Mouse (Mus musculus): Measurements from ENCODE around the gene Odr4. TPM values are rescaled to one million over a fixed set of nuclear protein-coding genes. Genes with fewer than 3 reads are reported as not detected.

Odr4 gene
- total RNA-seq (2021): 10 to 100 TPM; 14.8 to 15.7 TPM
- long read RNA-seq, experiment 1, transcript Odr4-205 (14 exons, 3,273 nt): major isoform, 8 of 12 reads
- long read RNA-seq, experiment 1, partial matches to known transcripts: 1 of 12 reads
- long read RNA-seq, experiment 1, other reads (novel, unspliced or antisense): 2 of 12 reads
- long read RNA-seq, experiment 2, transcript Odr4-205 (14 exons, 3,273 nt): major isoform, 9 of 14 reads
- long read RNA-seq, experiment 2, partial matches to known transcripts: 0 of 14 reads
- long read RNA-seq, experiment 2, other reads (novel, unspliced or antisense): 4 of 14 reads

GRCm38 (mm10) chr1:150392638-150393487, at the start of gene Odr4, which contains the start of gene Tpr:
Odr4 (minus strand) TSS chr1:150393080.
Tpr (plus strand) TSS chr1:150392838.
- intact Hi-C loops (cut with DNase I; ENCODE audit: low total_unique reads): no loop called here
- DNase-seq: peak; percentile 98

- no peak for DNase-seq
- intact Hi-C loops (cut with DNase I; ENCODE audit: low total_unique reads): no loop called here
These were observed 48.9 kb upstream of the Odr4 start for GRCm38 (mm10) chr1:150441731-150442130.

- intact Hi-C loops (cut with DNase I; ENCODE audit: low total_unique reads): no loop called here
- no peak for DNase-seq
These were observed 45.8 kb upstream of the Odr4 start for GRCm38 (mm10) chr1:150438641-150439040.

- no peak for DNase-seq
- intact Hi-C loops (cut with DNase I; ENCODE audit: low total_unique reads): no loop called here
These were observed 33.3 kb upstream of the Odr4 start for GRCm38 (mm10) chr1:150426216-150426615.

DNA sequence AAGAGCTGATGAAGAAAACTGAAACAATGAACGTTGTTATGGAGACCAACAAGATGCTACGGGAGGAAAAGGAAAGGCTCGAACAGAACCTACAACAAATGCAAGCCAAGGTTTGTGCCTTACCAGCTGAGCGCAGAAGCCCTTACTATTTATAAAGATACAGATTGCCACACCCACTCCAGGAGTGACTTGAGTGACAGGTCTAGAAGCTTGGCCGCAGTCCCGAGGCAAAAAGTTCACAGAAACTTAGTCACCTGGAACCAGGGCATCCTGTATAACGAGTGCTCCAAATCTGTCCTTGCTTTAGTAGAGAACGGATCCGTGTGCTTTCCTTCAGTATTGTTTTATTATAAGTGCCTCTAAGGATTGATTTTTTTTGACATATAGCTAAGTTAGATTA, 32.8 kb upstream of the Odr4 start:
- no peak for DNase-seq
- intact Hi-C loops (cut with DNase I; ENCODE audit: low total_unique reads): no loop called here

DNA sequence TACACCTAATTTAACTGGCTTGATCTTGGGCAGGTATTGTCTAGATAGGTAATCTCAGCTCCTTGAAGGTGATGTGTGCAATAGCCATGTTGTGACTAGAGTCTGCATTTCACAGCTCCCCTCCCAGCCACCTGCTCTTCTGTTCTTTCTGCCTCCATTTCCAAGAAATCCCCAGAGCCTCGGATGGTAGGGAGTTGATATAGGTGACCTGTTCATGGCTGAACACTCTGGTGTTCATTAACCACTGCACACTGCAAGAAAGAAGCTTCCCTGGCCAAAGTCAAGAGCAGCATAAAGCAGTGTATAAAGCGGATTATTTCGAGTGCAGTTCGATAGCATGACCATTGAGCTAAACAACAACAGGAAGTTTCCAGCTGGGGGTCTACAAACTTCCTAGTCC, 25.5 kb upstream of the Odr4 start:
- no peak for DNase-seq
- intact Hi-C loops (cut with DNase I; ENCODE audit: low total_unique reads): no loop called here

GRCm38 (mm10) chr1:150416006-150416405, 23.1 kb upstream of the Odr4 start:
- intact Hi-C loops (cut with DNase I; ENCODE audit: low total_unique reads): no loop called here
- DNase-seq: no peak

- intact Hi-C loops (cut with DNase I; ENCODE audit: low total_unique reads): no loop called here
- DNase-seq: no peak
These were observed 17.1 kb upstream of the Odr4 start for GRCm38 (mm10) chr1:150409996-150410395.

GRCm38 (mm10) chr1:150407285-150407684, 14.4 kb upstream of the Odr4 start:
- intact Hi-C loops (cut with DNase I; ENCODE audit: low total_unique reads): no loop called here

GRCm38 (mm10) chr1:150404555-150404954, 11.7 kb upstream of the Odr4 start:
- no peak for DNase-seq
- intact Hi-C loops (cut with DNase I; ENCODE audit: low total_unique reads): no loop called here

More at GRCm38 (mm10) chr1:150407285-150407684, 14.4 kb upstream of the Odr4 start:
- DNase-seq: no peak

DNA sequence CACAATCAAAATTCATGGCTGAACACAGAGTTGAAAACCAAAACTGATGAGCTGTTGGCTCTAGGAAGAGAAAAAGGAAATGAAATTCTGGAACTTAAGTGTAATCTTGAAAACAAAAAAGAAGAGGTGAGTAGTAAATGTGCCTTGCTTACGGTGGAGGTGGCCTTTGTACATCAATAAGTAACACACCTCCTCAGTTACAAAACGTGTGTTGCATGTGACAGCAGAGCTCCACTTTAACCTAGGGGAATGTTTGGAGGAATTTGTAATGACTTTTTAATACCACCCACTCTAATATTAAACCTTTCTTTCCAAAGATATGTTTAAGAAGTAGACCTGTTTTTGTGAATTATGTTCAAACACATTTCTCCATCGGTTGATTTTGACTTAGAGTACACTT, 11.0 kb upstream of the Odr4 start:
- DNase-seq: no peak
- intact Hi-C loops (cut with DNase I; ENCODE audit: low total_unique reads): no loop called here

DNA sequence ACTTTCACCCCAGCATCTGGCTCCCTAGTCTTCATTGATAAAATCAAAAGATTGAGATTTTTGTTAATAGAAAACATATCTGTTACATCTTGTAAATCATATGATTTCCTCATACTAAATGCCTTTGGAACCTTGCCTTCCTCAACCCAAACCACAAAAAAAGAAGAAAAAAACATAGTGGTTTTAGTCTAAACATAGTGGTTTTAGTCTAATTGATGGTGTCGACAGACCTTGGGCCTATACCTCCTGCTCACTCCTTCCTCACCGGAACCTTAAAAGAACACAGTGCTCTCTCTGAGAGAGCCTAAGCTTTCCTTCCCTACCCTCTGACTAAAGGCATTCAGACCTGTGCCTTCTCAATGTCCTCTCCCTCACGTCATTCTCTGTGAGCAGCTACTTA, 3.1 kb upstream of the Odr4 start:
- intact Hi-C loops (cut with DNase I; ENCODE audit: low total_unique reads): no loop called here
- no peak for DNase-seq

- DNase-seq: no peak
- intact Hi-C loops (cut with DNase I; ENCODE audit: low total_unique reads): no loop called here
These were observed 590 bp upstream of the Odr4 start for GRCm38 (mm10) chr1:150393488-150393852.

DNA sequence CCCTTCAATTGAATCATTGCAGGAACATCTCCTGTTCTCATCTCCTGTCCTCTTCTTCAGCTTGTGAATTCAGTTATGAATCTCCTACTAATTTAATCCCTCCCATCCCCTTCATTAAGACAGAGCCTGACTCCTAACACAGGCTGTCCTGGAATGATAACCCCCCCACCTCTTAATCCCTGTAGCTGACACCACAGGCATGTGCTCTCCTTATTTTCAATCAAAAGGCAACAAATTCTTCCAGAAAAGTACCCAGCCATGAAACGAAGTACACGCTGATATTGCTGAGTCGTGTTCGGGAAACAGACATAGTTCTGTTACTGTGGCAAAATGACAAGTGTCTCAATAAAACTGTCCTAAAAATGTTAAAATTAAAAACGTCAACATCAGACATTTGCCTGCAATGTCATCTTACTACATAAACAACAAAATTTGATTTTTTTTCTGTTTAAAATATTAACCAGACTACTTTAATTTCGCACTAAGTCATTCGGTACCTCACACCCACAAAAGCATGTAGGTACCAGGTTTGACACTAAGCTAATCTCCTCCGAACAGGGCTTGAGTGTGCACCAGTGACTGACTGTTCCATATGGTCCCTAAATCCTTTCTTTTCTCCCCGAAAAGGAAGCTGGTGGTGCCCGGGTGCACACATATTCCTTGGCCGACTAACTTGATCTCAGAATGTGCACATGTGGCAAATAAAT, 796 bp downstream of the Odr4 start:
- DNase-seq: no peak
- intact Hi-C loops (cut with DNase I; ENCODE audit: low total_unique reads): no loop called here

- intact Hi-C loops (cut with DNase I; ENCODE audit: low total_unique reads): no loop called here
- no peak for DNase-seq
These were observed 3.3 kb downstream of the Odr4 start for GRCm38 (mm10) chr1:150389390-150390129.

DNA sequence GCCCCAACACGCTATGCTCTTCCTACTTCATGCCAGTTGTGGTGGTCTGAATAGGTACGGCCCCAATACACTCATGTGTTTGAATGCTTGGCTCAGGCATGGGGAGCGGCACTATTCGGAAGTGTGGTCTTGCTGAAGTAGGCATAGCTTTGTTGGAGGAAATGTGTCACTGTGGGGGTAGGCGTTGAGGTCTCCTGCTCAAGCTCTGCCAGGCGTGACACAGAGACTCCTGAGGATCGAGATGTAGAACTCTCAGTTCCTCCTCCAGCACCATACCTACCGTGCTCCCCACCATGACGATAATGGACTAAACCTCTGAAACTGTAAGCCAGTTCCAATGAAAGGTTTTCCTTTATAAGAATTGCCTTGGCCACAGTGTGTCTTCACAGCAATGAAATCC, 5.3 kb downstream of the Odr4 start:
- intact Hi-C loops (cut with DNase I; ENCODE audit: low total_unique reads): no loop called here

DNA sequence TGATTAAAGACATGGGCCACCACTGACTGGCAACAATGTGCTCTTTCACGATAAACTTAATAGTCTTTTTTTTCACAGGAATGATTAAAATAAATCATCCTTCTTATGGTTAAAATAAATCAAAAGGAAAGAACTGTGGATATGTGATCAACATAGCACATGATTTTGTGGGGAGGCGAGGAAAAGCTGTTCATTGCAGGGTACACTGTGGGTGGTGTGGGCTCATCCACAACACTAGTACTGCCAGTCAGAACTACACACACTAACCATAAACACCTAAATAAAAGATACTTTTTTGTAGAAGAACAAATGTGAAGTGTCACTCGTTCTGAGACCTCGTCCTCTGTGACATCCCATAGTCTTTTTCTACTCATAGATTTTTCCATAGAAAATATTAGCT, 8.7 kb downstream of the Odr4 start:
- intact Hi-C loops (cut with DNase I; ENCODE audit: low total_unique reads): no loop called here
- DNase-seq: no peak

More for the DNA sequence above, 5.3 kb downstream of the Odr4 start:
- DNase-seq: no peak

DNA sequence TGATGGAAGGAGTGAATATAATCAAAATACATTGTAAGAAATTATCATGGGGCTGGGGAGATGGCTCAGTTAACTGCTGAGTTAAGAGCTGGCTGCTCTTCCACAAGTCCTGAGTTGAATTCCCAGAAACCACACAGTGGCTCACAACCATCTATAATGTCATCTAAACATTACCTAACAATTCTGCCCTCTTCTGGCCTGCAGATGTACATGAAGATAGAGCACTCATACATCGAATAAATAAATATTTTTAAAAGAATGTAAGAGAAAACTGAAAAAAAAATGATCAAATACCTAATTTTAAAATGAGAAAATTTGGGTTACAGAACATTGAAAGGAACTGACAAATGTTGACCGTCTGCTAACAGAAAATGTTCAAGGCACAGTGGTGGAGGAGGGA, 18.6 kb downstream of the Odr4 start:
- DNase-seq: no peak
- intact Hi-C loops (cut with DNase I; ENCODE audit: low total_unique reads): no loop called here

GRCm38 (mm10) chr1:150372895-150373294, 20.0 kb downstream of the Odr4 start:
- DNase-seq: no peak
- intact Hi-C loops (cut with DNase I; ENCODE audit: low total_unique reads): no loop called here

DNA sequence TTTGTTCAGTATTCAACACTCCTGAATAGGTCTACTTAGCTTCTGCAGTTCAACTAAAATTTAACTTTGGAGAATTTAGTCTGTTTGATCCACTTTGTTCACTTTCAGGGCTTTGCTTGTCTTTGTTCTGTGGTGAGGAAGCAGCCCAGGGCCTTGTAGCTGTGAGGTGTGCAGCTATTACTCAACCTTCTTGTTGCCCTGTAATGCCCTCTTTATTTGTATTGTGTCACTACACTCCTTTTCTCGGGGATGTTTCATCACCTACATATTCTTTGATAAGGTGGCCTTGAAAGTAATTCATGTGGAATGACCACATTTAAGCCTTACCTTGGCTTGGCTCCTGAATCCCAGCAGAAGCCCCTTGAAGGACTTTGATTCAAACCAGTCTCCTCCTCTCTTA, 32.0 kb downstream of the Odr4 start:
- intact Hi-C loops (cut with DNase I; ENCODE audit: low total_unique reads): no loop called here

More for the DNA sequence above, 32.0 kb downstream of the Odr4 start:
- no peak for DNase-seq
